Mouse (Mus musculus) forebrain, embryonic 12.5 days (tissue): ENCODE measurements around the gene Gm13290. TPM values are rescaled to one million over a fixed set of nuclear protein-coding genes. Genes with fewer than 3 reads are reported as not detected.

ENCODE experiments used
- polyA plus RNA-seq: library from polyadenylated mRNA; unstranded; fragments of >200 nt; fragmentation: Nextera tagmentation; extraction: Ambion mirVana; gene quantifications from 2 replicates; pipeline ENCODE4 v1.2.1, GENCODE M21; 2016

Gm13290 gene
- polyA plus RNA-seq, 1 experiment from 2014 or later = not detected

Other genes with a start within 250 kb of the Gm13290 start
- not detected in 2 replicates for gene Ifna15, start 215.6 kb upstream of the Gm13290 start, polyA plus RNA-seq
- not detected in 2 replicates for gene Ifna14, start 202.0 kb upstream of the Gm13290 start, polyA plus RNA-seq
- gene Ifna9, start 181.4 kb upstream of the Gm13290 start, polyA plus RNA-seq = not detected in 2 replicates
- gene Ifna12, start 170.5 kb upstream of the Gm13290 start, polyA plus RNA-seq = not detected in 2 replicates
- not detected in 2 replicates for gene C87499, start 139.4 kb upstream of the Gm13290 start, polyA plus RNA-seq
- not detected in 2 replicates for gene Ifna13, start 129.4 kb upstream of the Gm13290 start, polyA plus RNA-seq
- gene Ifna16, start 96.9 kb upstream of the Gm13290 start, polyA plus RNA-seq = not detected in 2 replicates
- not detected in 2 replicates for gene Ifna2, start 89.9 kb upstream of the Gm13290 start, polyA plus RNA-seq
- not detected in 2 replicates for gene Ifnab, start 82.5 kb upstream of the Gm13290 start, polyA plus RNA-seq
- gene Gm26566, start 52.0 kb upstream of the Gm13290 start, polyA plus RNA-seq = 1.6 and 2.4 TPM in 2 replicates
- gene Klhl9, start 51.4 kb upstream of the Gm13290 start, polyA plus RNA-seq = 142 and 149 TPM in 2 replicates
- not detected in 2 replicates for gene Gm13271, start 19.0 kb upstream of the Gm13290 start, polyA plus RNA-seq
- gene Gm13283, start 13.7 kb upstream of the Gm13290 start, polyA plus RNA-seq = 0.15 and 0.18 TPM in 2 replicates
- gene Gm13289, start 3.1 kb downstream of the Gm13290 start, polyA plus RNA-seq = not detected in 2 replicates
- gene Gm13272, start 6.0 kb downstream of the Gm13290 start, polyA plus RNA-seq = not detected in 2 replicates
- not detected in 2 replicates for gene Ifnz, start 8.3 kb downstream of the Gm13290 start, polyA plus RNA-seq
- not detected in 2 replicates for gene Gm13276, start 11.9 kb downstream of the Gm13290 start, polyA plus RNA-seq
- gene Gm13277, start 14.8 kb downstream of the Gm13290 start, polyA plus RNA-seq = not detected in 2 replicates
- gene Gm13278, start 17.7 kb downstream of the Gm13290 start, polyA plus RNA-seq = not detected in 2 replicates
- not detected in 2 replicates for gene Gm13275, start 20.7 kb downstream of the Gm13290 start, polyA plus RNA-seq
- gene Gm13279, start 23.6 kb downstream of the Gm13290 start, polyA plus RNA-seq = not detected in 2 replicates
- 0.29 TPM in 1 of 2 replicates, not detected in the other for gene Gm13285, start 25.8 kb downstream of the Gm13290 start, polyA plus RNA-seq
- not detected in 2 replicates for gene Gm13287, start 29.4 kb downstream of the Gm13290 start, polyA plus RNA-seq
- 0.15 TPM in 1 of 2 replicates, not detected in the other for gene Gm13288, start 31.7 kb downstream of the Gm13290 start, polyA plus RNA-seq
- not detected in 2 replicates for gene Ifna7, start 42.4 kb downstream of the Gm13290 start, polyA plus RNA-seq
- not detected in 2 replicates for gene Ifna11, start 46.1 kb downstream of the Gm13290 start, polyA plus RNA-seq
- gene Ifna6, start 53.6 kb downstream of the Gm13290 start, polyA plus RNA-seq = not detected in 2 replicates
- gene Ifna5, start 61.7 kb downstream of the Gm13290 start, polyA plus RNA-seq = not detected in 2 replicates
- not detected in 2 replicates for gene Ifna4, start 68.0 kb downstream of the Gm13290 start, polyA plus RNA-seq
- not detected in 2 replicates for gene Ifna1, start 76.3 kb downstream of the Gm13290 start, polyA plus RNA-seq
- not detected in 2 replicates for gene Ifne, start 106.4 kb downstream of the Gm13290 start, polyA plus RNA-seq